Mouse (Mus musculus) left cerebral cortex, postnatal 25 days (tissue): ENCODE results near the gene Rdh16f2. TPM values are rescaled to one million over a fixed set of nuclear protein-coding genes. Genes with fewer than 3 reads are reported as not detected.
"Not testable (repeated sequence)": the region's sequence is repeated elsewhere in the genome, so short reads cannot be mapped to it uniquely, and the experiment has no call there.

Experiments used
- DNase-seq, 2 experiments: peaks; one replicate each; pipeline ENCODE4 v3.0.0; 2022; ENCODE audit warnings: low spot score in 2 of 2, mixed read lengths in 1 of 2
- intact Hi-C: fragments of 180-260 bp; cut with DNase I; formaldehyde crosslinking; loops from one replicate; pipeline ENCODE4 v1.15.1; 2025
- total RNA-seq, 2 experiments: library from RNA; stranded (reverse); gene quantifications; 2 replicates each; pipeline ENCODE4 v1.2.3; 2021

Gene Rdh16f2
- total RNA-seq, result not detected

DNA sequence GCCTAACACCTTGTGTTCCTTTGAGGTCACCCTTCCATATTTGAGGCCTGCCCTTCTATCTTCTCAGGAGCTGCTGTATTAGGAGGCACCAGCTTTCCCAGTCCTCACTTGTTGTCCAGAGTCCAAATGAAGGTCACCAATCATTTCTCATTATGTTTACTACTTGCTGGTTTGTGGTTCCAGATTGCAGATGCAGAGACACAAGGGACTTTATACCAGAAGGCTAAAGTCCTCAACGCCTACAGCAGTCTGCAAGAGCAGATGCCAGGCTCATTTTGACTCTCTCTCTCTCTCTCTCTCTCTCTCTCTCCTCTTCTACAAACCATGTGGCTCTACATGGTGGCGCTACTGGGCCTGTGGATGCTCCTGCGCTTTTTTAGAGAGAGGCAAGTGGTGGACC is at the start of gene Rdh16f2:
Gene Rdh16f2, plus strand, starts transcription at position 243 of the 400 bp plus-strand sequence.
- no peak for DNase-seq
- intact Hi-C loops, result no loop called here

DNA sequence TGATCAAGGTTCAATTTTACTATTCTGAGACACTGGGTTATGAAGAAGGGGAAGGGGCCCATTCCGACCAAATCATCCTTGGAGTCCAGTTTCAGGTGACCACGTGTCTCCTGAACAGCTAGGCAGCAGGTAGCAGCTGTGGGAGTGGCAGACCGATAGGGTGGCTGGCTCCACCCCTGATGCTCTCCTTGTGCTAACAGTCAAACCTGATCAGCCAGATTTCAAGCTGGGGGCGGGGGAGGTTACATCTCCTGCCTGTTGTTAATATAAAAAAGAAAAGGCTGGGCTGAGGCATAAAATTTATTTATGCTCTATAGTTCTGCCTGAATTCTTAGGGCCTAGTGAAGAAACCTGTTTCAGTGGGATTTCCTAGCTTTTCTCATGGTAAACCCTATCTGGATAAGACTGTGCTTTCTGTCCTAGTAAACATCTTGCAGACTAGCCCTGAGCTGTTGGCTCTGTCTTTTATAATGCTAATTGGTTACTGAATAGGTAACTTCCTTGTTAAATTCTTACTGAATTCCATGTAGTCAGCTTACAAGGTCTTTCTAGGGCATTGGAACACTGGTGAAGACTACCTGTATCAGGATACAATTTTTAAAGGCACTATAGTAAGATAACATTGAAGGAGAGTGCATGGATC is 48.9 kb upstream of the Rdh16f2 start:
- DNase-seq, intact Hi-C loops: not testable (repeated sequence)

DNA sequence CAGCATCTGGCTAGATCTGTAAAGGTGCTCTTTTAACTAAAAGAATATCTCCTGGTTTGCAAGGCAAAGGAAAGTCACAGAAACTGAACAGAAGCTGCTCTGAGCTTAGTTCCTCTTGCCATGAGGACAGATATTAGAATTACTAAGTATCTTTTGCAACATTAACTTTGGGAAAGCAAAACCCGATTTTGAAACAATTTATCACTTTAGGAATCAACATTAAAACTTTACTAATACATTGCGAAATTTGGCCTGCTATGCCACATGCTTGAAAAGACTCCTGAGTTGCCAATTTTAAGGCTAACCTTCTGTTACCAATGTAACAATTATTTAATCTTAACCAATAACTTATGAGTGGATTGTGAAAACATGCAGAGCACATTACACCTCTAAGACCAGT is 44.5 kb upstream of the Rdh16f2 start:
- intact Hi-C loops, DNase-seq: not testable (repeated sequence)

- DNase-seq, result peak in 1 of 2 experiments; percentile 4
- intact Hi-C loops, result loop anchor here (5.0 kb wide), 1 partner anchor 112 kb away; no protein-coding TSS in a partner anchor
Measured at GRCm38 (mm10) chr10:127825386-127825785, 40.9 kb upstream of the Rdh16f2 start.

DNA sequence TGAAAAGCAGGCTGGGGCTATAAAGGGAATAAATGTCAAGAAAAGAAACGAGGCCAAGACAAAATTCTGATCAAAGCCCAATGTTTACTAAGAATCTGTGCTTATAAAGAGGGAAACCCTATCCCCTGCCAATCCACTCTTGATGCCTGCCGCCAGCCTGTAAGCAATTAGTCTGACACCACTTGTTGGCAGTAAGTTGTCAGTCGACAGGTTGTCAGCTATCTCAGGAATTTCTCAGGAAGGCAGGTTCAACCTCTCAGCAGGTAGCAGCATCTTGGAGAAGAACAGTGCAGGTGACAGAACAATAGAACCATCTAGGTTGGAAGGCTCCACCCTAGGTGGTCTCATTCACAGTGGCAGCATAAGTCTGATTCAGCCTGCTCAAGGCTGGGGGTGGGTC is 37.2 kb upstream of the Rdh16f2 start:
- DNase-seq, result no peak
- intact Hi-C loops, result loop anchor here (5.0 kb wide), 1 partner anchor 108 kb away; no protein-coding TSS in a partner anchor

- intact Hi-C loops, result not testable (repeated sequence)
Measured at GRCm38 (mm10) chr10:127834186-127834585, 32.1 kb upstream of the Rdh16f2 start.

GRCm38 (mm10) chr10:127835292-127835691 is 31.0 kb upstream of the Rdh16f2 start:
- intact Hi-C loops, result no loop called here
- DNase-seq, result no peak

More at GRCm38 (mm10) chr10:127834186-127834585, 32.1 kb upstream of the Rdh16f2 start:
- not testable (repeated sequence) for DNase-seq

DNA sequence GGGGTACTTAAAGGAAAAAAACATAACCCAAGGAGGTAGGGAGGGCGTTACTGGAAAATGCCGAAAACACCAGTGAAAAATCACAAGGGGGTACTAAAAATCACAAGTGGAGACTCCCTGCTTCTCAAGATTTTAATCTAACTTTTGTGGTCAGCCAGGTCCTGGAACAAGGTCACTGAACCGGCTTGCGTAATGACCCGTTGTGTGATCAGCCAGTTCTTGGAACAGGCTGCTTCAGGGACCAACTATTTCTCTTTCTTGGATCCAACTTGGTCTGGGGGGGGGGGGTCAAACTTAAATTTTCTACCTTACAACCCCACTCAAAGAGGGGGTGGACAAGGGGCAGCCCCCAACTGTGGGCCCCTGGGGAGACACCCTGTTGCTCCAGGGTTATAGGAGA is 28.5 kb upstream of the Rdh16f2 start:
- DNase-seq, intact Hi-C loops: not testable (repeated sequence)

DNA sequence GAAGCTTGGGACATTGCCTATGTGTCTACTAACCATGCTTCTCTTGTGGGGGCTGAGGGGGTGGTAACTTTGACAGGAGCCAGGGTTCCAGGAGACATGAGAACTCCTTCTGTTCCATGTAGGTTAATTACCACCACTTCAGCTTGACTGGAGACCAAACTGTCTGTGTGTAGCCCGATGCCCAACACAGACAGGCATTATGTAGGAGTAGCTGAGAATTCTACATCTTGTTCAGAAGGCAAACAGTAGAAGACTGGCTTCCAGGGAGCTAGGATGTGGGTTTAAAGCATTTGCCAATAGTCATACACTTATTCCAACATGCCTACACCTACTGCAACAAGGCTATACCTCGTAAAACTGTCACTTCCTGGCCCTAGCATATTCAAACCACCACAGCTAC is 27.7 kb upstream of the Rdh16f2 start:
- intact Hi-C loops, result no loop called here
- peak in 1 of 2 experiments; percentile 59 for DNase-seq

GRCm38 (mm10) chr10:127840776-127841175 is 25.5 kb upstream of the Rdh16f2 start:
- intact Hi-C loops, result no loop called here

DNA sequence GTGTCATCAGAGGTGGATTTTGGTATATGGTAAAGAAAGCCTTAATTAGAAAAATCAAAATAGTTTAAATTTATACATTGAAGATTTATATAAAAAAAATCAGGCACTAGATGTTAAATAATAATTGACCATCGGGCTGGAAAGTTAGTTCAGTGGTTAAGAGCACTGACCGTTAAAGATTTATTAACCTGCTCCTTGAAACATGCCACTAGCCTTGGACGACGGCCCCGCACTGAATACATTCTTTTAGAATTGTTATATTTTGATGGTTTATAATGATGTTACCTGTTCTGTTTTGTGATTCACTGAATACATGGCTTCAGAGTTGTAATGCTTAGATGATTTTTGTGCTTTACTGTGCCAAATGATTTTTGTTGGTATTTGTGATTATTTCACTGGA is 20.3 kb upstream of the Rdh16f2 start:
- intact Hi-C loops, DNase-seq: not testable (repeated sequence)

More at GRCm38 (mm10) chr10:127840776-127841175, 25.5 kb upstream of the Rdh16f2 start:
- DNase-seq, result no peak

- DNase-seq, result no peak
- intact Hi-C loops, result no loop called here
Measured at GRCm38 (mm10) chr10:127848089-127848488, 18.2 kb upstream of the Rdh16f2 start.

- no peak for DNase-seq
- intact Hi-C loops, result no loop called here
Measured at GRCm38 (mm10) chr10:127849628-127850027, 16.6 kb upstream of the Rdh16f2 start, which contains the start of gene Rdh19. Gene Rdh19, plus strand, starts transcription at chr10:127849928.

- DNase-seq, result peak in 1 of 2 experiments; percentile 11
- intact Hi-C loops, result no loop called here
Measured at GRCm38 (mm10) chr10:127856376-127856775, 9.9 kb upstream of the Rdh16f2 start.

DNA sequence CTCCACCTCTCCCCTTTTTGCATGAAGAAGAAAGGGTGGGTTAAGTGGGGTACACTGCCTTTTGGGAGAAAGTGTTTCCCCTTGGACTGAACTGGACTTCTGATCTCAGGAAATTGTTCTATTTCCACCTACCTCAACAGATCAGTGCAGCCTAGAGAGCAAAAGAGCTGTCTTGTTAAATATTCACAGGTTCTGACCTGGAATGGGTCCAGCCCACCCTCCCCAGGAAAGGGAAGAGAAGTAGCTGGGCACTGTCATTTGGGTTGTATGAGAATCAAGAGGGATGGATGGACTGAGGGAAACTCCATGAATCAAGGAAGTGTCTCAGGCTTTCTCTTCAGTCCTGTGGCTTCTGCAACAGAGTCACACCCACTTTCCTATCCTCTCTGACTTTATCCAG is 1.3 kb upstream of the Rdh16f2 start:
- intact Hi-C loops, result no loop called here
- DNase-seq, result no peak

DNA sequence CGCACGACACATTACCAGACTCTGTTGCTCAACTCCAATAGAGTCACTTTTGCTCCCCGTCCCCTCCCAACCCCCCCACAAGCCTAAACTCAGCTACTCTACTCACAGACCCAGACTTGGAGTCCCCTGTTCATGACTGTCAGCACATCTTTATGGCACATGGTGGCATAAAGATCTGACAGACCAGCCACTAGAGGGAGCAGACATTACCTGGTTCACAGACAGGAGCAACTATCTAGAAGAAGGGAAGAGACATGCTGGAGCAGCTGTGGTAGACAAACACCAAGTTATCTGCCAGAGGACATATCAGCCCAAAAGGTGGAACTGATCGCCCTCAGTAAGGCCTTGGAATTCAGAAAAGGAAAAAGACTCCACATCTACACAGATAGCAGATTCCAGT is 6.2 kb downstream of the Rdh16f2 start:
- intact Hi-C loops, result loop anchor here (5.0 kb wide), 1 partner anchor 65 kb away; no protein-coding TSS in a partner anchor
- DNase-seq, result peak; percentile 2 to 30

GRCm38 (mm10) chr10:127877681-127878080 is 11.4 kb downstream of the Rdh16f2 start:
- DNase-seq, result no peak
- intact Hi-C loops, result no loop called here

DNA sequence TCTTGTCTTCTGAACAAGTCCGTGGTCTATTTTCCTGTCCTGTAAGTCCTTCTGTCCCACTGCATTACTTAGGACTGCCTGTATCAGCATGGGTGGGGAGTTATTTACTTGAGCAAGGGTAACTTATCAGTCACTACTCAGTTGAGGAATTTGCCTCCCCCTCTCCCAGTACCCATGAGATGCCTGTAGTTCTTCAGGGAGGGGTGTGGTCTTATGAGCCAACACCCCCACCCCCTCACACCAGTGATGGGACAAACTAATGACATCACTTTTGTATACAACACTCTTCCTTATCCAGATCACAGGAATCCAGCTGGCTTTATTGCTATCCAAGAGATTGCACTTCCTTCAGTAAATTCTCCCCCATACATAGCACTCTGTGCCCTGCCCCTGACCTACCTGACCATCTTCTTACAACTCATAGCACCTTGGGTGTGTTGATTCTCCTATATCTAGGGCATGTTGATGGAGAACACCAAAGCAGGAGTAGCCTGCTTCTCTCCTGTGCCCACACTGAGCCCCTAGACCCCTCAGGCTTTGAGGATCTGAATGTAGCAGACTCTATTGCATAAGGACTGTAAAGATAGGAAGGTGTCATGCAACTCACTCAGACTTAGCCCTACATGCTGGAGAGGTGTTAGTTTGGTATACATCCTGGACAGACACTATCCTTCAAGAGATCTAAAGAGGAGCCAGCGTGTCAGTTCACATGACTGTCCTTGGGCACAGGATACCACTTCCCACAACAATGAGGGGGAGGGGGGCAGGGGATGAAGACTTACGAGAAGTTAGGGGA is 12.2 kb downstream of the Rdh16f2 start:
- no peak for DNase-seq
- intact Hi-C loops, result no loop called here

GRCm38 (mm10) chr10:127879155-127879688 is 12.9 kb downstream of the Rdh16f2 start:
- DNase-seq, result peak in 1 of 2 experiments; percentile 4

GRCm38 (mm10) chr10:127881041-127881440 is 14.8 kb downstream of the Rdh16f2 start:
- intact Hi-C loops, result no loop called here
- no peak for DNase-seq

More at GRCm38 (mm10) chr10:127879155-127879688, 12.9 kb downstream of the Rdh16f2 start:
- intact Hi-C loops, result no loop called here
